Mouse (Mus musculus) adrenal gland, postnatal 10 days (tissue): ENCODE results near the gene Chka. TPM values are rescaled to one million over a fixed set of nuclear protein-coding genes. Genes with fewer than 3 reads are reported as not detected.

Experiments
- DNase-seq: peaks from one replicate; pipeline ENCODE4 v3.0.0; 2021; ENCODE audit warnings: mixed read lengths
- total RNA-seq, 2 experiments: library from RNA; stranded (reverse); gene quantifications; 2 replicates each; pipeline ENCODE4 v1.2.3; 2021

Chka gene
- total RNA-seq, 2 experiments from 2014 or later, result 46.6 to 53.1 TPM

DNA sequence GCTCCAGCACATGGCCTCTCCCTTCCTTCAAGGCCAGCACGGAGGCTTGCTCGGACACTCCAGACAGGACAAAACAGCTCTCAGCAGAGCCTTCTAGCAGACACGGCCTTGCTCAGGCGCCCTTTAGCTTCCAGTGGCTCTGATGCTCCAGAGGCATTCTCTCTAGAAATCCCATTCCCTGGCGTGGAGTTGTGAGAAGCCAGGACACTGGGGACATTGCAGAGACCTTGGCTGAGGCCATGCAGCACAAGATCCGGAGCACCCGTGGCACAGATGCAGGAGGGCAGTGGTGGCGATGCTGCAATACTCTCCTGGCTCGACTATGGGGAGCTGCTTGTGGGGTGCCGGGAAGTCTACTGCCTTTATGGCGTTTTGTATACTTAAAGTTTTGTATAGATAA, 65.2 kb downstream of the Chka start:
- peak; percentile 61 for DNase-seq

DNA sequence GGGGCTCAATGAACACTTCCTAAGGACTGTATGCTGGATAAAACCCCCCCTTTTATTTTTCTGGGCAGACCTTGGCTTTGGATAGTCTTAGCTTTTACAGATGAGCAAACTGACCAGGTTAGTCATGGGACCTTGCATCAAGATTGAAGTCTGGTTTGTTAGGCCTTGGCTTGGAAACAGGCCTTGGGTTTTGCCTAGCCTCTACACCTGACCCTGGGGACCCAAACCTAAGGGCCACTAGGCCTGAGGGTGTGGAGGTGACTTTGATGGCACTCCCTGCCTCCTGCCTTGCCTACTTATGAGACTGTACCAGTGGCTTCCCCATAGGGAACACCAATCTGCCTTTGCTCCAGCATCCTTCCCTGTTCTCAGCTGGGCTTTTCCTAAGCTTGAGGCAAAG, 68.4 kb downstream of the Chka start:
- no peak for DNase-seq

DNA sequence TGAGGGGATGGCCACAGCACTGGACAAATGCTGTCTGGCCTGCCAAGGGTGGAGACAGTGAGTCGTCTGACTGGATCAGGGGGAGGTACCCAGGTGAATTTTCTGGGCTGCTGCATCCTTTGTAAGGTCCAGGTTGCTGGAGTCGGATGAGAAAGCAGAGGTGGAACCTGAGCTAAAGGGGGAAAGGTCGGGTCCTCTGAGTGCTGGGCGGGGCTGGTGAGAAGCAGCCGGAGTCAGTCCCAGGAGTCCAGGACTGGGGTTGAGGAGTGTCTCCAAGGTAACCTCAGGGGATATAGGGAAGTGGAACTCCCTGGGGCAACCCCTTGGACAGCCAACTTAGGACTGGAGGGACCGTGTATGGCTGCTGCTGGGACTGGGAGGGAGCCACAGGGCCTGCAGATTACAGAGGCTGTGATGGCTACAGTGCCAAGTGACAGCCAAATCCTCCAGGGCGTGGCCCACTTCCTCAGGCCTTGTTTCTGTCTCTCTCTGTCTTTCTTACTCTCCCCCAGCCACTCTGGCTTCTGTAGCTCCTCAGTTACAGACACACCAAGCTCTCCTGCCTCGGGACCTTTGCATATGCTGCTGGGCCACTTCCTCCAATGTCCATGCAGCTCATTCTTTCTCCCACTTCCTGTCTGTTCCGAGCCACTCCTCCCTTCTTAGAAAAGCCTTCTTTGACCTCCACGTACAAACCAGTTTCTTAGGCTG, 71.2 kb downstream of the Chka start:
- DNase-seq, result no peak

DNA sequence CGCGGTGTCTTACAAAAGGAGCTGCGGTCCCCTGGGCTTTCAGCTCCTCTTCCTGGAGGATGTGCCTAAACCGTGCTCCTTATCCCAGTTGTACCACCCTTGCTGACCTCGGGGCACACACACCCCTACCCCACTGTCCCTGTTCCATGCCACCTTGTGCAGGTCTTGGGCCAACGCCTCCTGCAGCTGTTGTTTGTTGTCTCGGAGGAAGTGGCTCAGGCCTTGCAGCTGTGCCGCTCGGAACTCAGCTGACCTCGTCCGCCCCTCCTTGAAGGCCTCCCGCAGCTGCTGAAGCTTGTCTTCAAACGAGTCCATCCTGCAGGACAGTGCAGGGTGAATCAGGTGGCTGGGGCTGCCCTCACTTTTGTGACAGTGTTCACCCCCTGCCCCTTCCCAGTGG, 72.0 kb downstream of the Chka start:
- peak; percentile 52 for DNase-seq

DNA sequence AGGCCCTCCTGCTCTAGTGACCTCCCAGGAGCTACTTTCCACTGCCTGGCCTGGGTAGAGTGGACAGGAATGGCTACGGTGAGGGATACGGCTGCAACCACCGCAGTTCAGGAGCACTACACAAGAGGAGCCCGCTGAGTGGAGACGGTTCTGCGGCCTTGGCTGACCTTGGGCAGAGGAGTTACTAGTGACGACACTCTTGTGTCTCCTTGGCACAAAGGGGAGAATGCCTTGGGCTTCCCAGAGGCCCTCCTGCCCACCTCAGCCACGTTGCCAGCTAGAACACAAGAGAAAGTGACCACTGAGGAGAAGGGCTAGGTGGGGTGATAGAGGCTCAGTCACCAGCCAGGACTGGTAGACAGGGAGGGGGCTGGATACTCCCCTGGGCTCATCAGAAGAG, 72.6 kb downstream of the Chka start:
- peak; percentile 66 for DNase-seq

DNA sequence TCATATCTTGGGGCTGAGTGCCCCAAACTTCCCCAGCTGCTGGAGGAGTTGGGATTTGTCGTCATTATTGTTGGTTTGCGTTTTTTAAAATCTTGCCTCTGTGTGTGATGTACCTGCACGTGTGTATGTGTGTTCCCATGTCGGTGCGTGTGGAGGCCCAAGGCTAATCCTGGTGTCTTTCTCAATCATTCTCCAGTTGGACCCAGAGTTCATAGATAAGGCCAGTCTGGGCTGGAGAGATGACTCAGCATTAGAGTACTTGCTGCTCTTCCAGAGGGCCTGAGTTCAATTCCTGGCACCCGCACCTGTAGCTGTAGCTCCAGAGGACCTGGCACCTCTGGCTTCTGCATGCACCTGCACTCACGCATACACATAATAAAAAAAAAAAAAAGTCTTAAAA, 73.3 kb downstream of the Chka start:
- DNase-seq, result no peak

DNA sequence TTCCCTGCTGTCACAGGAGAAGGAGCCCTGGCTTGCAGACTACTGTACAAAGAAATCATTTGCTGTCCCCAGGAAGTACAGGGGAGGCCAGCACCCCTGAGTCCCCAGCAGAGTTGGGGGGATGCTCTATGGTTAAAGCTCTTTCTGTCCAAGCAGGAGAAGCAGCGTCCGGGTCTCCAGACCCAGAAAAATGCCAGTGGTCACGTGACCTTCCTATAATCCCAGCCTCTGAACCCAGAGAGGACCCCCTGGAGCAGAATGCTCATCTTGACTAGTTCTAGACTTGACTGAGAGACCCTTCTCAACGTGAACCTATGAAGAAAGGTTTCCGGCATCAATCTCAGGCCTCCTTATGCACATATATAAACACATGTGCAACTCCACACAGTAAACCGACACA, 74.3 kb downstream of the Chka start:
- DNase-seq, result no peak

DNA sequence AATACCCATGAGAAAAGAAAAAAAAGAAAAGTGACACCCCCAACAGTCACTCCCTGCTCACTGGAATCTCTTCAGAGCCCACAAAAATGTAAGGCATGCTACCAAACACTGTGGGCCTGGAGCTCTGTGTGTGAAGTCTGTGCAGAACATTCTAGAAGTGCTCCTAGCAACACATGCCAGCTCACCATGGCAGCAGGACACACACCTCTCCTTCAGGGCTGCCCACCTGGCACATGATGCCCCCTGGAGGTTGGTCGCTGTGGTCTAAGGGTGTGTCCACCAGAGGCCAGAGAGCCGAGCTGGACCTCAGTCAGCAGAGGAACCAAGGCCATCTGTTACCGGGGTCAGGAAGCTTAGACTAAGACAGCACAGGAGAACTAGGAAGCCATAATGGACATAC, 74.7 kb downstream of the Chka start:
- peak; percentile 38 for DNase-seq

DNA sequence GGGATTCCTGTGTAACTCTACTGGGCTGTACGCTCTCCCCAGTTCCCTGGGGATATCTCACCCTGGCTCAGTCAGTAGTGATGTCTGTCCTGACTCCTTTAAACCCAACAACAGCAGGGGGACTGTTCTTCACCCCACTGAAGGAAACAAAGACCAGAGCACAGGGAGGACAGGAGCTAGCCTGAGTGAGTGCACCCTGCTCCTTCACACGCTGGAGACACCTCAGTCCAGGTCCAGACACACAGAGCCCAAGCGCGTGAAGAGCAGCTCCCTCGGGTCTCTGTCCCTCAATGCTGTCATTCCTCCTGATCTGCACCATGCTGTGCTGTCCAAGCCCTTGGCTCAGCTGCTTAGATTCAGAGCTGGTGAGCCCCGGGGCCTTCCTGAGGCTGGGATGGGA, 75.1 kb downstream of the Chka start:
- peak; percentile 9 for DNase-seq

DNA sequence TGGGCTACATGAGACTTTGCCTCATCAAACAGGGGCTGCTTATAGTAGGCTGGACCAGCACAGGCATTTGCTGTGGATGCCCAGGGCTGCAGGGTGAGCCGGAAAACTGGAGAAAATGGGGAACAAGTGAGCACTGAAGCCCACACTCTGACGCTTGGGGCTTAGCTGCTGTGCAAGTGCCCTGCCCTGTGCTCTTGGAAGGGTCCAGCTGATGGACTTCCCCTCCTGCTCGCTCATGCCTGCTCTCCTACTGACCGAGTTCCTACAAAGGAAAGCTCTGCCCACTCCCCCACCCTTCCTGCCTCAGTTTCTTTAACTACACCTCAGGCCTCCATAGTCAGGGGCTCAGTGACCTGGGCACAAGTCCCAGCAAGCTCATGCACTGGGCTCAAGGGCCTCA, 76.4 kb downstream of the Chka start:
- DNase-seq, result no peak

DNA sequence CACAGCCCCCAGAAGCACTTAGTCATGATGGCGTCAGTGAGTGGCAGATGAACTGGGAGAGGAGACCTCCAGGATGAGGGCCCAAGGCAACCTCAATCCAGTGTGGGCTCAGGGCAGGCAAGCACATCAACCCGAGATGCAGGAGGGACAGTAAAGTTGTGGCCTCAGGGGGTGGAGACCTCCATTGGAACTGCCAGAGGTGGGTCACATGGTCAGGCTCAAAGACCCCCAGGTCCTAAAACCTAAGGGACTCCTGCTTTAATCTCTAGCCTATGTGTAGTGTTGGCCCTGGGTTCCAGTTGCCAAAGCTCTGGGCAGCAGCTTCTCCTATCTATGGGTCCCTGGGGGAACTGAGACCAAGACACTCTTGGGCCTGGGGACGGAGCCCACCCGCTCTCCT, 77.2 kb downstream of the Chka start:
- DNase-seq, result peak; percentile 19

DNA sequence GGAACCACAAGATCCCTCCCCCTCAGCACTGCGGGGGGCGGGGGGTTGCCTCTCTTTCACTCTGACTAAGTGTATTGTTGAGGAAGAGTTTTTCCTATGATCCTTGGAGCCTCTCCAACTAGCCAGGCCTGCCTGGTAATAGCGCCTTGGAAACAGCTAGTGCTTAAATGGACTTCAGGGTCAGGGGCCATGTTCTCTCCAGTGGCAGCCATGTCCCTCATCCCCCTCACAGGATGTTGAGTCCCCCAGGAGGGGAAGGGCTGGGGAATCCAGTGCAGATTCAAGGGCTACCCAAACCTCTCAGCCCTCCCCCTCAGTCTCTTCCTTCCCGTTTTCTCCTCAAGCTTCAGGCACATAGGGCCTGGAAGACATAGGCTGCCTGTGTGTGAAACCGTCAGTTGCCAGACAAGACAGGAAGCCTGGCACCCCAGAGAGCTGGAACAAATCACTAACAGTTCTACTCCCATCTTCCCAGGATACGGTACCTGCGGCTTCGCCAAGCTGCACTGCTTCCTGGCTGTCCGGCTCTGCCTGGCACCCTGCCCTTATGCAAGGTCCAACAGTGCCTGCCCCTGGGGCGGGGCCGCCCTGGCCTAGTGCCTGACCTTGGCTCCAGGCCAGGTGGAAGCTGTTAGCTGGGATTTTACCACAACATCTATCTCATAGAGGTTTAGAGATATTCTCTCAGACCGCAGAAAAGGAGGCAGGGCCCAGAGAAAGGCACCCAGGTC, 77.8 kb downstream of the Chka start, which contains the start of gene Aldh3b1:
Gene Aldh3b1, minus strand, starts transcription at position 598 of the 731 bp plus-strand sequence.
- peak; percentile 98 for DNase-seq

DNA sequence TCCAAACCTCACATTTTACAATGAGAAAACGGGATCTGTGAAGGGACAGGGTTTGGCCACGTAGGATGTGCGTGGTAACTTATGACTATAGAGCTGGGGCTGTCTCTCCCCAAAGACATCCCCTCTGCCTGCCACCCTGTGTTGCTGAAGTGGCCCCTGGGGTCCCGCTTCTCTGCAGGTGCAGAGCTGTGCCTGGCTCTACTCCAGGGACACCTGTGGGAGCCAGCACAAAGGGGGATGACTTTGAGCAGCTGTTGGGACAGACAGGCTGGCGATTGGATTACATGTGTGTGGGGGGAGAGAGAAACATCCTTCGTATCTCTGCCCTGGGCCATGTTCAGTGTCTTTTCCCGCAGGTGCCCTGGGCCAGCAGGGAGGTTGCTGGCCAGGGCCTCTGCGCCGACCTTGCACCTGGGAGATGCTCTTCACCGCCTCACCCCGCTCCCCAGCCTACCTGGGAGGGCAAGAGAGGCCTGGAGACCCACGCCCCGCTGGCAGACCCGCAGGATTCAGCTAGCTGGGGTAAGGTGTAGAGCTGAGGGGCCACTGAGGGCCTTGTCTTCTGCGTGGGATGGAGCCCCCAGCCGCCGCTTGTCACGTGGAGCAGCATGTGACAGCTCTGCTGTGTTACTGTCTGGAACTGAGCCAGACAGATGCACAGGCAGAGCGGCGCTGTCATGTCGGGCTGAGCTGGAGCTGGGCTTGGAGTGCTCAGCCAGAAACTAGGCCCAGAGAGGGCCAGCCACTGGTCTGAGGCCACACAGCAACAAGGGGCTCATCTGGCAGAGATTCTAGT, 78.9 kb downstream of the Chka start:
- DNase-seq, result peak; percentile 31

DNA sequence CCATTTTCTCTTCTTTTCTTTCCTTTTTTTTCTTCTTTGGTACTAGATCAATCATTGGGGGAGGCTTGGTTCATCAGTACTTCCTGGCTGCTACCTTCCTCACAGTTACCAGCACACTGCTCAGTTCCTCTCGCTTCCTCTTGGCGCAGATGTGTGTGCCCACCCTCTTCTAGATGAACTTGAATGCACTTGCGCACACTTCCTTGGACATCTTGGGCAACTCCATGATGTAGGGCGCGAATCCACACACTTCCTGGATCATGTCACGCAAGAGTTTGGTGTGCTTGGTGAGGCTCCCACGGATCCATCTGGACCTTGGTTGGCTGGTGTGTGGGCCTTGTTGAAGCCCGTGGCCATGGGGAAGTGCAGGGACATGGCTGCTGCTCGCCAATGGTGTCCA, 80.1 kb downstream of the Chka start:
- DNase-seq, result no peak

DNA sequence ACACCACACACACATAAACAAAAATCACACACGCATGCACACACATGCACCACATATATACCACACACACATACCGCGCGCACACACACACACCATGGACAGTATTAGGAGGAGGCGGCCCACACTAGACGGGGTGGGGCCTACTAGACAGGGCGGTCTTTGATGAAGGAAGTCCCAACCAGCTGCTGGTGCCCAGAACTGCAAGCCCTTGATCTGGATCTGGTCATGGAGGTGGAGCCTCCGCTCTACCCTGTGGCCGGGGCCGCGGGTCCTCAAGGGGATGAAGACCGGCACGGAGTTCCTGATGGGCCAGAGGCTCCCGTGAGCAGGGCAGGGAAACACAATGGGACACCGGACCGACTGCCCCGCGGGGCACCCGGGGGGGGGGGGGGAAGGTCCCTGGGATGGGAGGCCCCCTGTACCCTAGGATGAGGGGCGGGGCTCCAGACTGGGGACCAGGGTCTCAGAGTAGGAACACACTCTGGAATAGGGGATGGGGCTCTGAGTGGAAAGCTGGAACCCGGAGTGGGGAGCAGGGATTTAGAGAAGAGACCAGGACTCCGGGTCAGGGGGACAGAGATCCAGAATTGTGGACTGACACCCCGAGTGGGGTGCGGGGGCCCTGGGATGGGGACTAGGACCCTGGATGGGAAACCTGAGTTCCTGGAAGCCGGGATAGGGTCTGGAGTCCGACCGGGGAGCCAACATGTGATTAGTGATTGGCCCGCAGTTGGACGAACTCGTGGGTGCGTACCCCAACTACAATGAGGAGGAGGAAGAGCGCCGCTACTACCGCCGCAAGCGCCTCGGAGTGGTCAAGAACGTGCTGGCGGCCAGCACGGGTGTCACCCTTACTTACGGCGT, 83.7 kb downstream of the Chka start, which contains the start of gene Unc93b1:
Gene Unc93b1, plus strand, starts transcription at position 155 of the 864 bp plus-strand sequence.
- peak; percentile 86 for DNase-seq

DNA sequence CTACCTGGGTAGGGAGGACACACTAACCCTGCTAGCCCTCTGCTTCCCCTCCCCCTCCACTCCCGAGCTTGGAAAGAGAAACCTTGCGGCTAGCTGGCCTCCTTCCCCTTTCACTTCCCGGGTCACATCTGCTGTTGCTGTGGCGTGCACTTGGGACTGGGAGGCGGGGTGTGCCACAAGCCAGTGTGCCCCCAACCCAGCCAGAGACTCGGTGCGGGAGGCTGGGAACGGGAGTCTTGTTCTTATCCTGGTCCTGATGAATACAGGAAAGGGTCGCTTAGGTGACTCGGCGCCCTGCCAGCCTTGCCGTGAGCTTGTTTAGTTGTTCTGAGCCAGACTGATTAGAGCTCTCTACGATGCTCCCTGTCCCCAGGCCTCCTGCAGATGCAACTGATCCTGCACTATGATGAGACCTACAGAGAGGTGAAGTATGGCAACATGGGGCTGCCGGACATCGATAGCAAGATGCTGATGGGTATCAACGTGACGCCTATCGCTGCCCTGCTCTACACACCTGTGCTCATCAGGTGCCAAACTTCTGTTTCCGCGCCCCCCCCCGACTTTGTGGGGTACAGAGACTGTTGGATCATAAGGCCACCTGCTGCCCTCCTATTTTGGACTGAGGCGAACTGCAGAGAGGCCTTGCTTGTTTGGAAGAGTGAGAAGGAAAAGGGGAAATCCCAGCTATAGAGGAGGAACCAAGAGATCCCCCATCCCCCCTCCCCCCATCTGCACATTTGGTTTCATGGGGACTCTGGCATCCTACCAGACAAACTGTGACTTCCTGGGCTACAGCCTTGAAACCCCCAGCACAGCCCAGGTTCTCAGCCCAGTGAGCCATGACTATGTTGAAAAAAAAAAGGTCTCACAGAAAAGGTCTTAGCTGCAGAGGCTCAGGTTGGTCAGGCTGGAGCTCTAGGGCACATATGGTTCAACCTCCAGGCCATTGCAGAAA, 84.6 kb downstream of the Chka start:
- peak; percentile 78 for DNase-seq

DNA sequence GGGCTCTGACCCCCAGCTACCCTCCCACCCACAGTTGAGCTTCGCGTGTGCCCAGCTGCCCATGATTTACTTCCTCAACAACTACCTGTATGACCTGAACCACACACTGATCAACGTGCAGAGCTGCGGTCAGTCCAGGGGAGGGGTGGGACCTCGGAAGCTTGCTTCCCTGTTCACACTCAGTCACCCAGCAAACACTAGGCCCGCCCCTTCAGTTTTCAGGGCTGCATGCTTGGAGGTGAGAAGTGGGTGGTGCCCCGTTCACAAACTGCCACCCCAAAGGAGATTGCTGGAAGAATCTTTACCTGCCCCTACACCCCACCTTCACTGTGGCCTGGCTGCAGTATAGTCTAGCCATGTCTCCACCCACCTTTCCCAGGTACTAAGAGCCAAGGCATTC, 90.7 kb downstream of the Chka start:
- DNase-seq, result no peak

DNA sequence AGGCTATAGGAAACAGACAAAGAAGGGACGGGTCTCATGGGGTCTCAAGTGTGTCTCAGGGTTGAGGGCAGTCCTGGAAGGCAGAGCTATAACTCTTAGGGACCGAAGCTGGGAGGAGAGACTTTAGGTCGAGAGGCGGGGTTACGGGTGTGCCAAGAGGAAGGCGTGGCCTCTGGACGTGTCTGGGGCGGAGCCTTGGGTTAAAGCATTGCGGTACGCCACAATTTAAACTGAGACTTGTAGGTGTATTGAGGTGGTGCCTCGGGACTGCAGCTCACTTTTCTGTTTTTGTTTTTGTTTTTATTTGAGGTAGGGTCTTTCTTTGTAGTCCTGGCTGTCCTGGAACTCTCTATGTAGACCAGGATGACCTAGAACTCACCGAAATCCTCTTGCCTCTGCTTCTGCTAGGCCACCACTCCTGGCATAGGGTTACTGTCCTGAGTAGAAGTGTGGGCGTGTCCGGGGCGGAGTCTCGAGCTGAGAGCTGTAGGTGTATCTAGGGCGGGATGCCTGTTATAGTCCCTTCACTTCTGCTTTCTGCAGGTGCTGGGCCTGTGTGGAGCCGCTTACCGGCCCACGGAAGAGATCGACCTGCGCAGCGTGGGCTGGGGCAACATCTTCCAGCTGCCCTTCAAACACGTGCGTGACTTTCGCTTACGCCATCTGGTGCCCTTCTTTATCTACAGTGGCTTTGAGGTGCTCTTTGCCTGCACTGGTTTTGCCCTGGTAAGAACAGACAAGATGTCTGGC, 91.6 kb downstream of the Chka start:
- no peak for DNase-seq
